Mouse (Mus musculus): Measurements from ENCODE around the gene Fam168b. TPM values are rescaled to one million over a fixed set of nuclear protein-coding genes. Genes with fewer than 3 reads are reported as not detected.

Gene Fam168b
- total RNA-seq, 1 experiment from 2014 or later, result 83.2 TPM

- peak in 1 of 2 experiments; percentile 46; a peak in 3 of 4 replicates for ATAC-seq (replicated peaks in 1 of 2; ENCODE audit: insufficient read depth in 1 of 2, low FRiP score in 2 of 2, low TSS enrichment in 1 of 2, low read depth in 1 of 2, poor library complexity in 2 of 2, severe bottlenecking in 2 of 2)
Observed at GRCm38 (mm10) chr1:34793304-34794300, 49.3 kb downstream of the Fam168b start.

GRCm38 (mm10) chr1:34783538-34784161, 59.2 kb downstream of the Fam168b start:
- ATAC-seq (replicated peaks in 1 of 2; ENCODE audit: insufficient read depth in 1 of 2, low FRiP score in 2 of 2, low TSS enrichment in 1 of 2, low read depth in 1 of 2, poor library complexity in 2 of 2, severe bottlenecking in 2 of 2), result no peak

GRCm38 (mm10) chr1:34775870-34776269, 67.0 kb downstream of the Fam168b start:
- no peak for ATAC-seq (replicated peaks in 1 of 2; ENCODE audit: insufficient read depth in 1 of 2, low FRiP score in 2 of 2, low TSS enrichment in 1 of 2, low read depth in 1 of 2, poor library complexity in 2 of 2, severe bottlenecking in 2 of 2)

GRCm38 (mm10) chr1:34768875-34769274, 74.0 kb downstream of the Fam168b start:
- ATAC-seq (replicated peaks in 1 of 2; ENCODE audit: insufficient read depth in 1 of 2, low FRiP score in 2 of 2, low TSS enrichment in 1 of 2, low read depth in 1 of 2, poor library complexity in 2 of 2, severe bottlenecking in 2 of 2), result no peak

GRCm38 (mm10) chr1:34767851-34768250, 75.0 kb downstream of the Fam168b start:
- ATAC-seq (replicated peaks in 1 of 2; ENCODE audit: insufficient read depth in 1 of 2, low FRiP score in 2 of 2, low TSS enrichment in 1 of 2, low read depth in 1 of 2, poor library complexity in 2 of 2, severe bottlenecking in 2 of 2), result no peak

GRCm38 (mm10) chr1:34766899-34767298, 76.0 kb downstream of the Fam168b start:
- no peak for ATAC-seq (replicated peaks in 1 of 2; ENCODE audit: insufficient read depth in 1 of 2, low FRiP score in 2 of 2, low TSS enrichment in 1 of 2, low read depth in 1 of 2, poor library complexity in 2 of 2, severe bottlenecking in 2 of 2)

Other genes with a start within 250 kb of the Fam168b start
- gene Plekhb2, start 6.9 kb upstream of the Fam168b start, total RNA-seq (2017), result 23.7 and 25.8 TPM in 2 replicates